Mouse (Mus musculus) layer of hippocampus, adult 11-12 months (tissue): ENCODE results near the gene Nek7.
A peak's percentile ranks its signal among the peaks of the same experiment; 100 is the strongest.

Source experiments
- DNase-seq: peaks from one replicate; pipeline ENCODE4 v3.0.0; 2022; ENCODE audit warnings: low spot score

The Nek7 gene

GRCm38 (mm10) chr1:138568434-138569232 is 51.3 kb downstream of the Nek7 start:
- no peak for DNase-seq

- DNase-seq, result no peak
These were observed 52.0 kb downstream of the Nek7 start for GRCm38 (mm10) chr1:138567946-138568345.

GRCm38 (mm10) chr1:138564677-138565076 is 55.3 kb downstream of the Nek7 start:
- DNase-seq, result no peak

- DNase-seq, result peak; percentile 66
These were observed 59.2 kb downstream of the Nek7 start for GRCm38 (mm10) chr1:138560733-138561132.

GRCm38 (mm10) chr1:138559213-138560101 is 60.5 kb downstream of the Nek7 start:
- DNase-seq, result no peak

GRCm38 (mm10) chr1:138558342-138558741 is 61.6 kb downstream of the Nek7 start:
- DNase-seq, result no peak

GRCm38 (mm10) chr1:138554926-138555325 is 65.0 kb downstream of the Nek7 start:
- DNase-seq, result no peak

- no peak for DNase-seq
These were observed 69.8 kb downstream of the Nek7 start for GRCm38 (mm10) chr1:138550184-138550583.

GRCm38 (mm10) chr1:138542170-138542515 is 77.8 kb downstream of the Nek7 start:
- no peak for DNase-seq

GRCm38 (mm10) chr1:138541495-138542169 is 78.3 kb downstream of the Nek7 start:
- DNase-seq, result no peak

GRCm38 (mm10) chr1:138539713-138540112 is 80.2 kb downstream of the Nek7 start:
- no peak for DNase-seq

- no peak for DNase-seq
These were observed 81.7 kb downstream of the Nek7 start for GRCm38 (mm10) chr1:138538217-138538616.

GRCm38 (mm10) chr1:138535758-138536574 is 84.0 kb downstream of the Nek7 start:
- no peak for DNase-seq

GRCm38 (mm10) chr1:138530604-138531003 is 89.3 kb downstream of the Nek7 start:
- no peak for DNase-seq

- no peak for DNase-seq
These were observed 96.0 kb downstream of the Nek7 start for GRCm38 (mm10) chr1:138523962-138524361.

GRCm38 (mm10) chr1:138518235-138518634 is 101.7 kb downstream of the Nek7 start:
- no peak for DNase-seq

GRCm38 (mm10) chr1:138517360-138518099 is 102.4 kb downstream of the Nek7 start:
- no peak for DNase-seq

- DNase-seq, result no peak
These were observed 103.0 kb downstream of the Nek7 start for GRCm38 (mm10) chr1:138516946-138517345.

GRCm38 (mm10) chr1:138515362-138515761 is 104.6 kb downstream of the Nek7 start:
- no peak for DNase-seq

GRCm38 (mm10) chr1:138513982-138514381 is 106.0 kb downstream of the Nek7 start:
- no peak for DNase-seq

- DNase-seq, result no peak
These were observed 109.4 kb downstream of the Nek7 start for GRCm38 (mm10) chr1:138510566-138510965.
